Mouse (Mus musculus): ENCODE measurements around the gene Rap2c.

The Rap2c gene

DNA sequence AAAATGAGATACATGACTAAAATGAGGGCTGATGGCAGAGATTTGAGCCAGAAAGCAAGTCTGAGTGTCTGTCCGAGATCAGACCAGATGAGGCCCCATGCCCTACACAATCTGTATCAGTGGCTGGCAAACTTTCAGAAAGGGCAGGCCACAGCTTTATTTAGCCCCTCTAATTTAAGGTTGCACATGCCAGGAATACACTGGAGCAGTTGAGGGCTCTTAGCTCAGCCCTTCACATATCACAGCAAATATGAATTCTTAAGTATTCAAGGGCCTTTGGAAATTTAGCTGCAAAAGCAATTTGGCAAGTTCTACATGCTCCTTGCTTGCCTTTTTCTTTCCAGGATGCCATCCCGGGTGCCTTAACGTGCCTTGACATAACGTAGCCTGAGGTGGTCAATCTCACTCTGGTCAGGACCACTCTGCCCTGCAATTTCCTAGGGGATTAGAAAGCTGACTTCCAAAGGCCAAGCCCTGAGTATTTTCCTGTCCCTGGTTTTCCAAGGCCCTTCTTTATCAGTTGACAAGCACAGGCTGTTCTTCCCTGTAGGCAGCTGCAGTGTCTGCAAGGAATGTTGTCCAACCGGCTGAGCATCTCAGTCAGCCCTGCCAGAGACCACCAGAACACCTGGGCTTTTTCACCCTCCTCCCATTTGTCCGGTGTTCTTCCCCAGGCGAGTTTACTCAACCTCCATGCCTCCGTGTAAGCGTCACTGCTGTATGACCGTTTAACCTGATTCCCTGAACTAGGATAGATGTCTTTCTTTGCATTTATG is 49.5 kb downstream of the Rap2c start:
- DNase-seq (ENCODE audit: low read depth) = no peak

DNA sequence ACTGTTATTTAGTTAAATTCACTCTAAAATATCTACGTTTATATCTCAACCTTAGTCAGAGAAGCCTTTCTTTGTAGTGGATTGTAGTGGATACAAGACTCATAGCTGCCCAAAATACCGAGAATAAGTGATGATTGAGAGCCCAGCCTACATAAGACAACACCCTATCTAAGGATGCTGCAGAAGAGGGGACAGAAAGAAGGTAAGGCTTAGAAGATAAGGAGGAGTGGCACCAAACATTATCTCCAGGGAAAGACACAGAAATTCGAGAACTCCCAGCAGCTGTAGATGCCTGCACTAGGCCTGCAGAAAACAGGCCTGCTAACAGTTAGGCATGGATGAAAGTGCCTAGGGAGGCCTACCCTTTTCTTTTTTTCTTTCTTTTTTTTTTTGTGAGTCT is 52.7 kb downstream of the Rap2c start:
- no peak for DNase-seq (ENCODE audit: low read depth)

DNA sequence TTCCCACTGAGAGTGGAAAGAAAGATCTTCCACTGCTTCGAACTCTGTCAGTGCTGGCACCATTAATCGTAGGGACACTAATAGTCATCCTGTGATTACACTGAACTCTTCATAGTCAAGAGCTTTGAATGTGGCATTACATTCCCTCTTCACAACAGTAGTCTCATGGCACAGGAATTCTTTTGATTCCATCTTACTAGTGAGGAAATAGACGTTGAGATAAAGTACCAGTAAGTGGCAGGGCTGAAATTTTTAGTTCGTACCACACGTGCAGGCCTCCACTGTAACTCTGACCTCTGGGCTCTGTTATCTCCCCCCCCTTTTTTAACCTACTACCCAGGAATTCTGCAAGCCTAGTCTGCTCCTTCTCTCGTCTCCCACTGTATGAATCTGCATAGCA is 54.9 kb downstream of the Rap2c start:
- no peak for DNase-seq (ENCODE audit: low read depth)

Measured in naive thymus-derived CD4-positive, alpha-beta T cell, adult 2 months (primary cell).